Mouse (Mus musculus): ENCODE data around the gene Rhbdd3.

Rhbdd3 gene

GRCm38 (mm10) chr11:5098736-5099542, at the start of gene Rhbdd3, which contains the start of gene Ewsr1:
Gene Rhbdd3 (plus strand): TSS chr11:5098926.
Gene Ewsr1 (minus strand): TSS chr11:5099266.
- DNase-seq (ENCODE audit: low spot score) = peak; percentile 97

DNA sequence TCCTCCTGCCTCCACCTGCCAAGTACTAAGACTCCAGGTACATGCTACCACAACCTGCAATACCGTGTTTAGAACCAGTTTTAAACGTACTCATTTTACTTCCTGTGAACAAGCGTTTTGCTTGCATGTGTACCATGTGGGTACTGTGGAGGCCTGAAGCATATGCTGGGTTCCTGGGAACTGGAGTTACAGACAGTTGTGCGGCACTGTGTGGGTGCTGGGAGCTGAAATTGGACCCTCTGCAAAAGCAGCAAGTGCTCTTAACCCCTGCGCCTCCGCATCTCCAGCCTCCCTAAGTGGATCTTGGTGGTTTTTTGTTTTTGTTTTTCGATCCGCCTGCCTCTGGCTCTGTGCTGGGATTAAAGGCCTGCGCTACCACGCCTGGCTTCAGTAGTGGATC, 47.1 kb upstream of the Rhbdd3 start:
- DNase-seq (ENCODE audit: low spot score) = no peak

DNA sequence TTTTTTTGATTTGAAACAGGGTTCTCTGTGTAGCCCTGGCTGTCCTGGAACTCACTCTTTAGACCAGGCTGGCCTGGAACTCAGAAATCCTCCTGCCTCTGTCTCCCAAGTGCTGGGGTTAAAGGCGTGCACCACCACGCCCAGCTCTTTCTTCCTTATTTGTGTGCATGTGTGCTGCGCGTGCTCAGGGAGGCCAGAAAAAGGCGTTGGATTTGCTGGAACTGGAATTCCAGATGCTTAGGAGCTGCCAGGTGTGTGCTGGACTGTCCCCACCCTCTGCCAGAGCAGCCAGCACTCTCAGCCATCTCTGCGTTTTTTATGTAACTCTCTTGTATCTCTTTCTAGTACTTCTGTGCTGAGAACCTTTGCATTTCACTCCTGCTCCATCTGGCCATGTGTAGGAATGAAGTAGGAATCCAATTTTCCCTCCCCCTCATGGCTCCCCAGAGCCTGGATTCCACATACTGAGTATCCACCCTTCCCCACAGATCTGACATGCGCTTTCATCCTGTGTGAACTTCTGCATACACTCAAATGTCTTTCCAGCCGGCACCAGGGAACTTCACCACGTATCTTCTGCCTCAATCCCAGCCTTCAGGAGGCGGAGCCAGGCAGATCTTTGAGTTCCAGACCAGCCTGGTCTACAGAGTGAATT, 46.4 kb upstream of the Rhbdd3 start:
- DNase-seq (ENCODE audit: low spot score) = no peak

GRCm38 (mm10) chr11:5054151-5054550, 44.6 kb upstream of the Rhbdd3 start:
- no peak for DNase-seq (ENCODE audit: low spot score)

DNA sequence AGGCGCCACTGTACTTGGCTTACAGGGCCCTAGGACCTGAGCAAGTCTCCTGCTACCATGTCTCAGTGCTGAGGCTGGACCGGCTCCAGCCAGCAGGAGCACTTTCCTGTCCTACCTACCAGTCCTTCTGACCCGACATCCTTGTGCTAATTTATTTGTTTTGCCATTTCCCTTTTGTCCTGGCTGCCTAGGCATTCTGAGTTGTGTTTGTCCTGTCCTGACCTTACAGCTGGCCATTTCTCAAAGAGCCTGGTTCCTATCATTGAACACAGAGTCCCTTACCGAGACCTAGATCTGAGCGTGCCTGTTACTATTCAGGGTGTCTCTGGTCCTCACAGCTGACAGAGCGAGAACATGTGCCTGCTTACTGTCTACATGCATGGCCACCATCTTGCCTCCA, 43.9 kb upstream of the Rhbdd3 start:
- no peak for DNase-seq (ENCODE audit: low spot score)

DNA sequence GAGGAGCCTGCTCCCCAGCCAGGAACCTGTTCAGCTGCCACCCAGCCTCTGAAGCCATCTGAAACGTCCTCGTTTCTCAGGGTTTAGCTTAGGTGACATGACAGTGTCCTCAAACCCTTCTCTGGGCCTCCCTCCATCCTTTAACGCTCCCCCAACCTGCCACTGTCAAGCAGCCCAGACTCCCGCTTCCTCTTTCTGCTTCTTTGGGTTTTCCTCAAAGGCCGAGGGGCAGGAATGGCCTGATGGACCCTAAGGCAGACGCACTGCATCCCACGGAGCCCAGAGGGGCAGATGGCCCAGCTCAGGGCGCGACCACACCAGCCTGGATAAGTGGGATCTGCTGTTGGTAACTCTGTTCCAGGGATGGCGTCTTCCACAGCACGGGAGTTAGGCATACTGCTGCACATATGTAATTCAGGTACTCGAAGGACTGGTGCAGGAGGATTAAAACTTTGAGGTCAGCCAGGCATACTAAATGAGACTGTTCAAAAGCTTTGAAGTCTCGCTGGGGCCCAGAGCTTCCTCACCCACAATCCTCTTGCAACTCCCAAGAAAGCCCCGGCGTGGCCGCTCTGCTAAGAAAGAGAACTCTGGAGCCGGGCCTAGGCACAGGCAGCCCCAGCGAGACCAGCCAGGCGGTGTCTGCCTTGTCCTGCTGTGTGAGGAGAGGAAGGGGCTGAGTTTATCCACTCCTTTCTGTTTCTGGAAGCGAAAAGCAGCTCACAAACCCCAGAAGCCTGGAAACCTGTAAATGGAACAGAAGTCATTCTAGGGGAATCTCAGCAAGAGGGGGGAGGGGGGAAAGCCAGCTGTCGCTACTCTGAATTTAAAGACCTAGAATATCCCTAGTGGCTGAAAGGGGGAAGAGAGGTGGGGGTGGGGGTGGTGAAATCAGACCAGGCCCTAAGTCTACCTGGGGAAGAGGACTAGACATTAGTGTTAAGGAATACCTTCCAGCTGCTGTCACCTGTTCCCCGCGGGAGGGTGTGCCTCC, 42.5 kb upstream of the Rhbdd3 start:
- DNase-seq (ENCODE audit: low spot score) = no peak

GRCm38 (mm10) chr11:5057064-5057463, 41.7 kb upstream of the Rhbdd3 start:
- no peak for DNase-seq (ENCODE audit: low spot score)

DNA sequence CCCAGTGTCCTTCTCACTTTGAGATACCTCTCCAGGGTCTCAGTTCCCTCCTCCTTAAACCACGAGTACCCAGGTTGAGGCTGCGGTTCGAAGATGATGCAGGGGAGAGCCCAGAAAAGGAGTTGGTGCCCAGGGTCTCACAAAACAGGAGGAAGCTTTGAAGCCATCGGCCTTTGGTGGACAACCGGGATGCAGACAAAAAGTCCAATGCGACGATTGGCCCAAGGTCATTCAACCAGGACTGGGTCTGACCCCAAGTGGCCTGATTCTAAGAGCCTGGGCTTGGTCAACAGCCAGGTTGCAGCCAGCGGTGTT, 41.2 kb upstream of the Rhbdd3 start:
- no peak for DNase-seq (ENCODE audit: low spot score)

DNA sequence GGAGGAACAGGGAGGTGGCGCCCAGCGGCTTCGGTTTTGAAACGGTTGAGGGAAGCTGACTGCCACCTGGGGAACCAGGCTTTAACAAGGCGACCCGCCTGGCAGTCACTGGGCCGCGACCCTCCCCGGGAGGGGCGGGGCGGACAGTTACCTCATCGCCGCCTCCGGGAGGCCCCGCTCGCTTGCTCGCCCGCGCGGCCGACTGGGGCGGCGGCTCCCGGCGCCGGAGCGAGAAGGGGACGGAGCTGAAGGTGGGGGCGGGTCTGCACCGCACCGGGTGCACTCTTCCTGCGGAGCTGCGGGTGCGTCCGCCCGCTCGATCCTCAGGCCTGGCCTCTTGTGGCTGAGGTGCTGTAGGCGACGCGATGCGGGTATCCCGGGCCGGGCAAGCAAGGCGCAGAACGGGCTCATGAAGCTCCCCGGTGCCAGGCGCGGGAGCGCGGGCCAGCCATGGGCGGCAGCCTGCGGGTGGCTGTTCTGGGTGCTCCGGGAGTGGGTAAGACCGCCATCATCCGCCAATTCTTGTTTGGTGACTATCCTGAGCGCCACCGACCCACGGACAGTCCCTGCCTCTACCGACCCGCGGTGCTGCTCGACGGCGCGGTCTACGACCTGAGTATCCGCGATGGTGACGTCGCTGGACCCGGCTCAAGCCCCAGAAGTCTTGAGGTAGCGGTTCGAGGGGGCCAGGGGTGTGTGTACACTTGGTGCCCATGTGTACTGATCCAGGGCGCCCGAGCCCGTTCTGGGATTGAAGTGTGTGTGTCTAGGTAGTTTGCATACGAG, 40.7 kb upstream of the Rhbdd3 start, which contains the start of gene Rasl10a:
TSS of gene Rasl10a (plus strand) at position 273 of the 786 bp plus-strand sequence.
- DNase-seq (ENCODE audit: low spot score) = no peak

- DNase-seq (ENCODE audit: low spot score) = no peak
Observed at GRCm38 (mm10) chr11:5058783-5059182, 39.9 kb upstream of the Rhbdd3 start.

DNA sequence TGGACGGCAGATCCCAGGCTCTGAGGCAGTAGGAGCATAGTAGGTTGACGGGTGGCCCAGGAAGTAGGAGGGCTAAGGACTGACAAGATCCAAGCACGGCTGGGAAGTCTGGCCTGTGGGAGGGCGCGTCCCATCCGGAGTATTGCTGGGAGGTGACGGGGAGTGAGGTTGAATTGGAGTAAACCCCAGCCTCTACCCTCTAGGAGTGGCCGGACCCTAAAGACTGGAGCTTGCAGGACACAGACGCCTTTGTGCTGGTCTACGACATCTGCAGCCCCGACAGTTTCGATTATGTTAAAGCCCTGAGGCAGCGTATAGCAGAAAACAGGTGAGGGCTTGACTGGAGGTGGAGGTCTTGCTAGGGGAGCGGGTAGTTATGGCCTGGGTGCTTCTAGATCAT, 39.5 kb upstream of the Rhbdd3 start:
- no peak for DNase-seq (ENCODE audit: low spot score)

- DNase-seq (ENCODE audit: low spot score) = peak; percentile 76
Observed at GRCm38 (mm10) chr11:5059704-5060156, 39.0 kb upstream of the Rhbdd3 start.

GRCm38 (mm10) chr11:5060756-5061412, 37.8 kb upstream of the Rhbdd3 start:
- DNase-seq (ENCODE audit: low spot score) = no peak

GRCm38 (mm10) chr11:5061413-5062139, 37.1 kb upstream of the Rhbdd3 start:
- DNase-seq (ENCODE audit: low spot score) = peak; percentile 83

- no peak for DNase-seq (ENCODE audit: low spot score)
Observed at GRCm38 (mm10) chr11:5062326-5062725, 36.4 kb upstream of the Rhbdd3 start.

GRCm38 (mm10) chr11:5062860-5063505, 35.7 kb upstream of the Rhbdd3 start:
- no peak for DNase-seq (ENCODE audit: low spot score)

DNA sequence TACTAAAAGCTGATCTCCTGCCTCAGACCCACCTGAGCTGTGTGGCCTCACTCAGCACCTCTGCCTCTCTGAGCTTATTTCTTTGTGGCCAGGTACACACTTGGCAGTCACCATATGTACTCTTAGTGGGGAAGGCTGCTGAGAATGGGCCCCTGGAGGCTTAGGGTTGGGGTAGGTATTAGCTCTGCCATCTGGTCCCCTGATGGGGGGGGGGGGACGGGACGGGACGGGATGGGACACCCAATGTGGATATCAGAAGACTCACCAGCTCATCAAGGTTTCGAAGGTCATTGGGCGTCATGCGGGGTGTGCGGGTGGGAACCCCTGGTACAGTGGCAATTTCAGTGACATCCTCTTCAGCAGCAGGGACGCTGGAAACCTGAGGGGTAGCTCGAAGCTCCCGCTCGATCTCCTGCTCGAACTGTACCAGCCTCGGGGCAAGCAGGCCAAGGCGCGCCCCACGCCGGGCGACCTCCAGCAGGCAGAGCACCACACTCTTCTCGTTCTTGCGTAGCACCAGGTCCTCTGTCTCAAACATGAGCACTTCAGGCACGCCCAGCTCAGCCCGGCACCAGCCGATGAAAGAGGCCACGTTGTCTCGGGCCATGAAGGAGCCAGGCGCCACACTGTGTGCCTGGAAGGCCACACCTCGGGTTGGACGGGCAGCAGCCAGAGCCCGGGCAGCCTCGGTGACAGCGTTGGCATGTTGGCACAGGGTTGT, 35.0 kb upstream of the Rhbdd3 start:
- no peak for DNase-seq (ENCODE audit: low spot score)

GRCm38 (mm10) chr11:5064282-5065055, 34.3 kb upstream of the Rhbdd3 start:
- no peak for DNase-seq (ENCODE audit: low spot score)

All from embryo, embryonic 10 days (tissue).